Mouse (Mus musculus): Measurements from ENCODE around the gene Ung. TPM values are rescaled to one million over a fixed set of nuclear protein-coding genes. Genes with fewer than 3 reads are reported as not detected.

Ung gene
- polyA plus RNA-seq, 1 experiment from 2014 or later = 15.1 TPM

GRCm38 (mm10) chr5:114113334-114113733 is 16.9 kb upstream of the Ung start:
- ATAC-seq (ENCODE audit: low FRiP score, low TSS enrichment) = no peak
- no peak for DNase-seq (ENCODE audit: low spot score)
- no peak overlapping the region for H3K4me2 ChIP-seq (replicated peaks; ENCODE audit: low read depth)
- no peaks in the 10 kb centered on the region for H3K27me3 ChIP-seq (ENCODE audit: control insufficient read depth, insufficient read depth, low read length)
- H3K27ac ChIP-seq (replicated peaks) = no peak overlapping the region
- no peak overlapping the region for H3K4me3 ChIP-seq (ENCODE audit: low read depth, low read length)
- no peaks in the 10 kb centered on the region for H3K9me3 ChIP-seq (ENCODE audit: control insufficient read depth, low read length)
- H3K36me3 ChIP-seq (ENCODE audit: control insufficient read depth, insufficient read depth, low read length) = peaks cover 27% of the 10 kb centered on the region
- TF ChIP-seq EP300 (optimal IDR thresholded peaks at IDR 0.05) = no peak
- TF ChIP-seq CTCF (IDR thresholded peaks at IDR 0.05; ENCODE audit: low read depth) = peak; percentile 41
- no peak overlapping the region for H3K9ac ChIP-seq (ENCODE audit: low read length)
- H3K4me1 ChIP-seq (replicated peaks; ENCODE audit: control insufficient read depth, insufficient read depth) = no peaks in the 10 kb centered on the region
- whole genome bisulfite sequencing = 88% methylated on average over 6 of the region's 6 CpGs

GRCm38 (mm10) chr5:114115030-114115429 is 15.2 kb upstream of the Ung start:
- H3K36me3 ChIP-seq (ENCODE audit: control insufficient read depth, insufficient read depth, low read length) = peaks cover 12% of the 10 kb centered on the region
- WGBS = 76% methylated on average over 5 of the region's 5 CpGs
- no peak overlapping the region for H3K4me3 ChIP-seq (ENCODE audit: low read depth, low read length)
- no peaks in the 10 kb centered on the region for H3K9me3 ChIP-seq (ENCODE audit: control insufficient read depth, low read length)
- H3K4me2 ChIP-seq (replicated peaks; ENCODE audit: low read depth) = no peak overlapping the region
- ATAC-seq (ENCODE audit: low FRiP score, low TSS enrichment) (no peak), DNase-seq (ENCODE audit: low spot score) (no peak)
- no peaks in the 10 kb centered on the region for H3K4me1 ChIP-seq (replicated peaks; ENCODE audit: control insufficient read depth, insufficient read depth)
- TF ChIP-seq EP300 (optimal IDR thresholded peaks at IDR 0.05) = no peak
- no peak for TF ChIP-seq CTCF (IDR thresholded peaks at IDR 0.05; ENCODE audit: low read depth)
- H3K27me3 ChIP-seq (ENCODE audit: control insufficient read depth, insufficient read depth, low read length) = no peaks in the 10 kb centered on the region
- no peak overlapping the region for H3K27ac ChIP-seq (replicated peaks)
- H3K9ac ChIP-seq (ENCODE audit: low read length) = no peak overlapping the region

- ATAC-seq (ENCODE audit: low FRiP score, low TSS enrichment) (no peak), DNase-seq (ENCODE audit: low spot score) (no peak)
- no peaks in the 10 kb centered on the region for H3K27me3 ChIP-seq (ENCODE audit: control insufficient read depth, insufficient read depth, low read length)
- H3K4me2 ChIP-seq (replicated peaks; ENCODE audit: low read depth) = no peak overlapping the region
- TF ChIP-seq EP300 (optimal IDR thresholded peaks at IDR 0.05) = no peak
- no peak for TF ChIP-seq CTCF (IDR thresholded peaks at IDR 0.05; ENCODE audit: low read depth)
- H3K4me3 ChIP-seq (ENCODE audit: low read depth, low read length) = no peak overlapping the region
- H3K36me3 ChIP-seq (ENCODE audit: control insufficient read depth, insufficient read depth, low read length) = peaks cover 12% of the 10 kb centered on the region
- 80% methylated on average over 7 of the region's 7 CpGs for WGBS
- no peak overlapping the region for H3K27ac ChIP-seq (replicated peaks)
- no peaks in the 10 kb centered on the region for H3K4me1 ChIP-seq (replicated peaks; ENCODE audit: control insufficient read depth, insufficient read depth)
- no peaks in the 10 kb centered on the region for H3K9me3 ChIP-seq (ENCODE audit: control insufficient read depth, low read length)
- no peak overlapping the region for H3K9ac ChIP-seq (ENCODE audit: low read length)
These were observed 13.6 kb upstream of the Ung start for GRCm38 (mm10) chr5:114116586-114116985.

GRCm38 (mm10) chr5:114119806-114120205 is 10.4 kb upstream of the Ung start:
- Histone ChIP-seq H3K4me1 (replicated peaks; ENCODE audit: control insufficient read depth, insufficient read depth) (no peaks in the 10 kb centered on the region), H3K4me3 (ENCODE audit: low read depth, low read length) (no peak overlapping the region), H3K27me3 (ENCODE audit: control insufficient read depth, insufficient read depth, low read length) (no peaks in the 10 kb centered on the region), H3K36me3 (ENCODE audit: control insufficient read depth, insufficient read depth, low read length) (peaks cover 15% of the 10 kb centered on the region), H3K9me3 (ENCODE audit: control insufficient read depth, low read length) (no peaks in the 10 kb centered on the region), H3K4me2 (replicated peaks; ENCODE audit: low read depth) (no peak overlapping the region), H3K9ac (ENCODE audit: low read length) (no peak overlapping the region), H3K27ac (replicated peaks) (no peak overlapping the region)
- DNase-seq (ENCODE audit: low spot score) = no peak
- 81% methylated on average over 4 of the region's 4 CpGs for WGBS
- TF ChIP-seq CTCF (IDR thresholded peaks at IDR 0.05; ENCODE audit: low read depth) (no peak), EP300 (optimal IDR thresholded peaks at IDR 0.05) (no peak)
- ATAC-seq (ENCODE audit: low FRiP score, low TSS enrichment) = no peak

GRCm38 (mm10) chr5:114126008-114126407 is 4.2 kb upstream of the Ung start:
- H3K27me3 ChIP-seq (ENCODE audit: control insufficient read depth, insufficient read depth, low read length) = no peaks in the 10 kb centered on the region
- no peaks in the 10 kb centered on the region; the same call in 1 of the 2 replicates for H3K4me1 ChIP-seq (replicated peaks; ENCODE audit: control insufficient read depth, insufficient read depth)
- no peak overlapping the region for H3K4me3 ChIP-seq (ENCODE audit: low read depth, low read length)
- H3K4me2 ChIP-seq (replicated peaks; ENCODE audit: low read depth) = no peak overlapping the region
- H3K36me3 ChIP-seq (ENCODE audit: control insufficient read depth, insufficient read depth, low read length) = peaks cover 14% of the 10 kb centered on the region
- no peaks in the 10 kb centered on the region for H3K9me3 ChIP-seq (ENCODE audit: control insufficient read depth, low read length)
- H3K9ac ChIP-seq (ENCODE audit: low read length) = no peak overlapping the region
- TF ChIP-seq CTCF (IDR thresholded peaks at IDR 0.05; ENCODE audit: low read depth) (no peak), EP300 (optimal IDR thresholded peaks at IDR 0.05) (no peak)
- H3K27ac ChIP-seq (replicated peaks) = no peak overlapping the region
- ATAC-seq (ENCODE audit: low FRiP score, low TSS enrichment) = no peak
- DNase-seq (ENCODE audit: low spot score) = no peak
- 92% methylated on average over 3 of the region's 3 CpGs for WGBS

GRCm38 (mm10) chr5:114126499-114127244 is 3.5 kb upstream of the Ung start:
- peaks cover 4% of the 10 kb centered on the region; the same call in 1 of the 2 replicates for H3K4me1 ChIP-seq (replicated peaks; ENCODE audit: control insufficient read depth, insufficient read depth)
- peaks cover 10% of the 10 kb centered on the region; the same call in 1 of the 2 replicates for H3K36me3 ChIP-seq (ENCODE audit: control insufficient read depth, insufficient read depth, low read length)
- no peak for TF ChIP-seq CTCF (IDR thresholded peaks at IDR 0.05; ENCODE audit: low read depth)
- no peak for TF ChIP-seq EP300 (optimal IDR thresholded peaks at IDR 0.05)
- 79% methylated on average over 7 of the region's 7 CpGs for WGBS
- H3K9ac ChIP-seq (ENCODE audit: low read length) = no peak overlapping the region
- peak overlapping the region; percentile 99; the same call in 1 of the 2 replicates for H3K4me2 ChIP-seq (replicated peaks; ENCODE audit: low read depth)
- no peaks in the 10 kb centered on the region for H3K9me3 ChIP-seq (ENCODE audit: control insufficient read depth, low read length)
- DNase-seq (ENCODE audit: low spot score) (no peak), ATAC-seq (ENCODE audit: low FRiP score, low TSS enrichment) (no peak)
- no peak overlapping the region for H3K27ac ChIP-seq (replicated peaks)
- no peaks in the 10 kb centered on the region for H3K27me3 ChIP-seq (ENCODE audit: control insufficient read depth, insufficient read depth, low read length)
- no peak overlapping the region for H3K4me3 ChIP-seq (ENCODE audit: low read depth, low read length)

Data from stomach, postnatal 0 days (tissue).